In genomic region chr3:128127836-128128235, GRCm38 (mm10) we compare ENCODE assay signal across 29 mouse cellular contexts.
DNase-seq lines count a peak whose midpoint lies in the region; ATAC-seq and TF ChIP-seq lines count a peak whose summit lies in the region.
"Had no signal": no experiment of that assay in that cellular context is flagged by ENCODE, and none has a peak within 500 bp of the region (broad histone marks: within the 10 kb centered on the region; RNA-seq: fewer than 3 reads in every experiment).

No protein-coding gene starts in this region.

- no peaks in the 10 kb centered on the region for H3K27me3 ChIP-seq in kidney, postnatal 0 days (ENCODE audit: insufficient read depth, low read length)
- no peaks in the 10 kb centered on the region for H3K27me3 ChIP-seq in kidney, embryonic 15.5 days
- no peaks in the 10 kb centered on the region for H3K27me3 ChIP-seq in CH12.LX (replicated peaks)
- H3K27me3 ChIP-seq in liver, embryonic 14.5 days (ENCODE audit: control insufficient read depth, insufficient read depth, low read length): no peaks in the 10 kb centered on the region
- H3K27me3 ChIP-seq: embryonic facial prominence, embryonic 13.5 days; forebrain, embryonic 12.5 days; heart, embryonic 13.5 days had no signal

- H3K4me1 ChIP-seq in kidney, postnatal 0 days (replicated peaks; ENCODE audit: insufficient read depth, low read length): no peaks in the 10 kb centered on the region
- no peaks in the 10 kb centered on the region for H3K4me1 ChIP-seq in kidney, embryonic 15.5 days
- H3K4me1 ChIP-seq in CH12.LX (ENCODE audit: control insufficient read depth in 1 of 2, insufficient read depth in 2 of 2): peaks cover 0 to 8% of the 10 kb centered on the region in 2 experiments; a peak in 1 of 4 replicates
- H3K4me1 ChIP-seq in liver, embryonic 14.5 days (replicated peaks; ENCODE audit: control insufficient read depth in 2 of 2, insufficient read depth in 2 of 2, low read length in 1 of 2): no peaks in the 10 kb centered on the region
- H3K4me1 ChIP-seq: embryonic facial prominence, embryonic 13.5 days; forebrain, embryonic 12.5 days; heart, embryonic 10.5 days; heart, embryonic 13.5 days had no signal

- no peaks in the 10 kb centered on the region for H3K79me2 ChIP-seq in CH12.LX (replicated peaks; ENCODE audit: control insufficient read depth, extremely low read depth, insufficient read depth, poor library complexity, severe bottlenecking)

- H3K27ac ChIP-seq in kidney, postnatal 0 days: no peak overlapping the region
- no peak overlapping the region for H3K27ac ChIP-seq in kidney, embryonic 15.5 days
- no peak overlapping the region for H3K27ac ChIP-seq in CH12.LX (ENCODE audit: insufficient read depth, low read depth)
- no peak overlapping the region for H3K27ac ChIP-seq in liver, embryonic 14.5 days
- H3K27ac ChIP-seq: embryonic facial prominence, embryonic 10.5 days; embryonic facial prominence, embryonic 13.5 days; forebrain, embryonic 12.5 days; heart, adult 2 months; heart, embryonic 10.5 days; heart, embryonic 13.5 days; hindbrain, embryonic 14.5 days; hindbrain, postnatal 0 days had no signal

- no peak for TF ChIP-seq RAD21 in CH12.LX (IDR thresholded peaks at IDR 0.05; ENCODE audit: low read depth, low read length)

- TF ChIP-seq POLR2A in CH12.LX (IDR thresholded peaks at IDR 0.05; ENCODE audit: low read depth, low read length): no peak

- H3K9ac ChIP-seq in kidney, postnatal 0 days (ENCODE audit: low read depth, low read length): no peak overlapping the region
- H3K9ac ChIP-seq in kidney, embryonic 15.5 days: no peak overlapping the region
- H3K9ac ChIP-seq in CH12.LX (ENCODE audit: insufficient read depth, low read depth): no peak overlapping the region
- no peak overlapping the region for H3K9ac ChIP-seq in liver, embryonic 14.5 days (replicated peaks)
- H3K9ac ChIP-seq: embryonic facial prominence, embryonic 13.5 days; forebrain, embryonic 12.5 days; heart, embryonic 13.5 days; hindbrain, embryonic 14.5 days had no signal

- 0 out of 2 replicates have a peak, but pooled peaks have one; percentile 17 for ATAC-seq in kidney, postnatal 0 days (replicated peaks; ENCODE audit: low FRiP score, low read depth)
- ATAC-seq in kidney, embryonic 15.5 days (replicated peaks; ENCODE audit: low FRiP score): no peak
- ATAC-seq in liver, embryonic 14.5 days (ENCODE audit: insufficient read depth): peak; percentile 52; the same call in 1 of the 2 replicates
- no peak for ATAC-seq in monocyte, adult 5-6 weeks (replicated peaks; ENCODE audit: insufficient number of reproducible peaks, low FRiP score, low TSS enrichment, poor library complexity, severe bottlenecking)
- ATAC-seq: forebrain, embryonic 16.5 days; hindbrain, postnatal 0 days had no signal

- DNase-seq in kidney, postnatal 0 days (ENCODE audit: low spot score): no peak
- DNase-seq in CH12.LX (ENCODE audit: extremely low read depth): peak; percentile 6
- DNase-seq in R1 (ENCODE audit: low read depth, low spot score): peak; percentile 21
- DNase-seq in liver, embryonic 14.5 days (ENCODE audit: low read depth in 3 of 3, low spot score in 3 of 3): no peak
- DNase-seq in right cerebral cortex, postnatal 10 days (ENCODE audit: low spot score in 2 of 2): no peak
- DNase-seq in kidney, postnatal 36 days: no peak
- DNase-seq: adrenal gland, postnatal 10 days; adrenal gland, postnatal 36 days; cerebellum, adult 11 months; cerebellum, adult 2 months; cerebellum, adult 9-11 months; cerebellum, postnatal 25 days; embryo, embryonic 11 days; gastrocnemius, postnatal 10 days; gastrocnemius, postnatal 36 days; heart, adult 2 months; heart, postnatal 14 days; heart, postnatal 4 days had no signal

- H3K9me3 ChIP-seq in kidney, postnatal 0 days (replicated peaks; ENCODE audit: low read length): no peaks in the 10 kb centered on the region
- no peaks in the 10 kb centered on the region for H3K9me3 ChIP-seq in kidney, embryonic 15.5 days (replicated peaks)
- H3K9me3 ChIP-seq in CH12.LX (replicated peaks; ENCODE audit: low read length): no peaks in the 10 kb centered on the region
- no peaks in the 10 kb centered on the region for H3K9me3 ChIP-seq in liver, embryonic 14.5 days (ENCODE audit: control insufficient read depth, low read length)
- H3K9me3 ChIP-seq: embryonic facial prominence, embryonic 10.5 days; embryonic facial prominence, embryonic 13.5 days; forebrain, embryonic 12.5 days; heart, embryonic 10.5 days; heart, embryonic 13.5 days had no signal

- H3K4me2 ChIP-seq in kidney, postnatal 0 days (ENCODE audit: low read length): no peak overlapping the region
- no peak overlapping the region for H3K4me2 ChIP-seq in kidney, embryonic 15.5 days
- H3K4me2 ChIP-seq in CH12.LX (ENCODE audit: insufficient read depth, low read depth, poor library complexity, severe bottlenecking): no peak overlapping the region
- no peak overlapping the region for H3K4me2 ChIP-seq in liver, embryonic 14.5 days (ENCODE audit: low read depth)
- H3K4me2 ChIP-seq: embryonic facial prominence, embryonic 13.5 days; forebrain, embryonic 12.5 days; heart, embryonic 13.5 days; hindbrain, embryonic 14.5 days had no signal

- TF ChIP-seq CTCF in kidney, postnatal 0 days (IDR thresholded peaks at IDR 0.05; ENCODE audit: low read depth): no peak
- TF ChIP-seq CTCF in CH12.LX (conservative IDR thresholded peaks at IDR 0.05 in 1 of 2, IDR thresholded peaks at IDR 0.05 in 1 of 2; ENCODE audit: low read depth in 2 of 2, low read length in 2 of 2): no peak
- no peak for TF ChIP-seq CTCF in liver, embryonic 14.5 days (IDR thresholded peaks at IDR 0.05; ENCODE audit: low read depth)

- H3K4me3 ChIP-seq in kidney, postnatal 0 days (replicated peaks; ENCODE audit: low read depth, low read length): no peak overlapping the region
- no peak overlapping the region for H3K4me3 ChIP-seq in kidney, embryonic 15.5 days (replicated peaks)
- no peak overlapping the region for H3K4me3 ChIP-seq in CH12.LX (replicated peaks in 1 of 3; ENCODE audit: low read depth in 2 of 3, low read length in 2 of 3, poor library complexity in 1 of 3)
- no peak overlapping the region for H3K4me3 ChIP-seq in liver, embryonic 14.5 days (ENCODE audit: insufficient read depth in 1 of 2, low read depth in 2 of 2, low read length in 2 of 2)
- H3K4me3 ChIP-seq: embryonic facial prominence, embryonic 10.5 days; embryonic facial prominence, embryonic 13.5 days; erythroblast, embryonic 14.5 days; forebrain, embryonic 12.5 days; heart, adult 2 months; heart, embryonic 10.5 days; heart, embryonic 13.5 days had no signal

- no peak for TF ChIP-seq EP300 in CH12.LX (IDR thresholded peaks at IDR 0.05; ENCODE audit: low read length)
- no peak for TF ChIP-seq EP300 in liver, embryonic 14.5 days (IDR thresholded peaks at IDR 0.05; ENCODE audit: low read depth)

- in situ Hi-C loops in CH12.LX (cut with MboI; ENCODE audit: low pct_ligation_motif_present, low pct_unique_long_range_greater_than_20kb, low sequenced_read_pairs): no loop called here

- dilution Hi-C loops in CH12.LX (cut with MboI; ENCODE audit: extremely low pct_ligation_motif_present, extremely low pct_unique_long_range_greater_than_20kb, low sequenced_read_pairs): no loop called here

- H3K36me3 ChIP-seq in kidney, postnatal 0 days (ENCODE audit: insufficient read depth, low read length): no peaks in the 10 kb centered on the region
- no peaks in the 10 kb centered on the region for H3K36me3 ChIP-seq in kidney, embryonic 15.5 days
- no peaks in the 10 kb centered on the region for H3K36me3 ChIP-seq in CH12.LX (replicated peaks in 1 of 2; ENCODE audit: control insufficient read depth in 1 of 2, insufficient read depth in 1 of 2, low read length in 1 of 2)
- H3K36me3 ChIP-seq in liver, embryonic 14.5 days (replicated peaks; ENCODE audit: control insufficient read depth, insufficient read depth, low read depth): no peaks in the 10 kb centered on the region
- H3K36me3 ChIP-seq: embryonic facial prominence, embryonic 10.5 days; embryonic facial prominence, embryonic 13.5 days; forebrain, embryonic 12.5 days; heart, embryonic 10.5 days; heart, embryonic 13.5 days had no signal

- WGBS in kidney, postnatal 0 days: 87% methylated on average over 5 of the region's 5 CpGs
- WGBS in kidney, embryonic 15.5 days: 89% methylated on average over 5 of the region's 5 CpGs
- WGBS in liver, embryonic 14.5 days (ENCODE audit: insufficient replicate concordance): 52% methylated on average over 5 of the region's 5 CpGs

TF ChIP-seq in CH12.LX, 34 proteins besides CTCF, POLR2A, EP300 and RAD21:
- TF ChIP-seq UBTF (IDR thresholded peaks at IDR 0.05; ENCODE audit: low read depth, low read length): no peak
- no peak for TF ChIP-seq RCOR1 (conservative IDR thresholded peaks at IDR 0.05; ENCODE audit: low read depth, low read length)
- no peak for TF ChIP-seq NELFE (IDR thresholded peaks at IDR 0.05; ENCODE audit: low read depth, low read length)
- TF ChIP-seq PAX5 (IDR thresholded peaks at IDR 0.05; ENCODE audit: low read length): no peak
- TF ChIP-seq MXI1 (IDR thresholded peaks at IDR 0.05; ENCODE audit: low read depth, low read length): no peak
- TF ChIP-seq TBP (conservative IDR thresholded peaks at IDR 0.05; ENCODE audit: low read depth, low read length): no peak
- no peak for TF ChIP-seq ETS1 (conservative IDR thresholded peaks at IDR 0.05; ENCODE audit: low read depth, low read length)
- no peak for TF ChIP-seq MEF2A (IDR thresholded peaks at IDR 0.05; ENCODE audit: borderline replicate concordance, low read depth, low read length)
- TF ChIP-seq ZMIZ1 (IDR thresholded peaks at IDR 0.05; ENCODE audit: low read depth, low read length): no peak
- no peak for TF ChIP-seq GABPA (IDR thresholded peaks at IDR 0.05; ENCODE audit: insufficient replicate concordance, low read depth, low read length)
- no peak for TF ChIP-seq CHD2 (IDR thresholded peaks at IDR 0.05; ENCODE audit: low read length)
- TF ChIP-seq JUN (IDR thresholded peaks at IDR 0.05; ENCODE audit: insufficient read depth, low read depth, low read length): no peak
- TF ChIP-seq NRF1 (IDR thresholded peaks at IDR 0.05; ENCODE audit: low read depth, low read length): no peak
- TF ChIP-seq MAZ (IDR thresholded peaks at IDR 0.05; ENCODE audit: low read depth, low read length): no peak
- TF ChIP-seq SIN3A (IDR thresholded peaks at IDR 0.05; ENCODE audit: low read length): no peak
- TF ChIP-seq MYC (IDR thresholded peaks at IDR 0.05; ENCODE audit: low read depth, low read length): no peak
- no peak for TF ChIP-seq BHLHE40 (IDR thresholded peaks at IDR 0.05; ENCODE audit: low read depth, low read length)
- no peak for TF ChIP-seq IRF4 (IDR thresholded peaks at IDR 0.05; ENCODE audit: low read depth, low read length)
- no peak for TF ChIP-seq CHD1 (IDR thresholded peaks at IDR 0.05; ENCODE audit: low read depth, low read length)
- no peak for TF ChIP-seq ZC3H11A (IDR thresholded peaks at IDR 0.05; ENCODE audit: low read depth, low read length)
TF ChIP-seq in CH12.LX: peak in this region for 0.

Comparison
In these comparisons a context has a peak if more than half of its experiments do, and no peak if none do; other contexts are left out.
1. ATAC-seq: peak in kidney, postnatal 0 days (single experiment) and liver, embryonic 14.5 days (single experiment); none in kidney, embryonic 15.5 days (single experiment) and monocyte, adult 5-6 weeks (single experiment).
2. DNase-seq: peak in CH12.LX (single experiment) and R1 (single experiment); none in kidney, postnatal 0 days (single experiment), liver, embryonic 14.5 days (0 of 3), right cerebral cortex, postnatal 10 days (0 of 2) and kidney, postnatal 36 days (0 of 2).